Comparison of ENCODE assay signal across 8 mouse cellular contexts in the genomic region with DNA sequence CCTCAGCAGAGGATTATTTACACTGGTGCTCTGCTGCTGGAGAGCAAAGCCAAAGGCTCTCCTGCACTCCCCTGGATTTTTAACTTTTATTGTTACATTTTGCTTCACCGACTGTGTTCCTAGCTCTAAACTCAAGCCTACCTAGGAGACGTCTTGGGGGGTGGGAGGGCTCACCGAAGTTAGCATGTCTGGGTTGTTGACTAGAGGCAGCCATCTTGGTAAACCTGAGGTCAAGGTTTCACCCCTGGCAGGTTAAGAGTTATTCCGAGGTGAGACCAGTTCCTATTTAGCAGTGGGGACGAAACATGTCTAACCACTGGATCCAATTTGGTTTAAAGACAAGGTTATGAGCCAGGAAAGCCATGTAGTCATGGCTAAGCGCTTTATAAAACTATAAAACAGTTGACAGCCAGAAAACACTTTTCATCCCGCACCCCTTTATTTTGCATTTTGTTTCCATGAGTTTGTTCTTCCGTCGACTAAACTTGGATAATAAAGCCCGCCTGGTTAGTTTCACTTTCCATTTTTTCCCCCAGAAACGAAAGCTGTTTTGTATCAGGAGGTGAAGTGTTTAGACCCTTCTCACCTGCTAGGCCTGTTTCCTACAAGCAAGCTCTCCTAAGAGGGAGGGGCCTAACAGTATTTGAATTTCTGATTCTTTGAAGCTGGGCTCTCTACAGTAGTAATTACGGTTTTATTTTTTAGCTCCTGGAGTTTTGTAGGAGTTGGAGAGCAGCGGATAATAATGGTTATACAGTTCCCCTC. TPM values are rescaled to one million over a fixed set of nuclear protein-coding genes. Genes with fewer than 3 reads are reported as not detected.
A peak's percentile ranks its signal among the peaks of the same experiment; 100 is the strongest.
DNase-seq lines count a peak whose midpoint lies in the region; ATAC-seq and TF ChIP-seq lines count a peak whose summit lies in the region.

No protein-coding gene starts in this region.

- H3K4me1 ChIP-seq in brown adipose tissue, adult 24 weeks (ENCODE audit: control insufficient read depth, insufficient read depth, insufficient read length, low read length), result peaks cover 10% of the 10 kb centered on the region
- peaks cover 47% of the 10 kb centered on the region for H3K4me1 ChIP-seq in hindbrain, embryonic 13.5 days (replicated peaks)
- H3K4me1 ChIP-seq in lung, postnatal 0 days (ENCODE audit: insufficient read depth, low read depth, low read length), result peaks cover 16% of the 10 kb centered on the region

- TF ChIP-seq CTCF in lung, postnatal 0 days (IDR thresholded peaks at IDR 0.05), result no peak

- H3K4me2 ChIP-seq in hindbrain, embryonic 13.5 days, result peak overlapping the region; percentile 67
- H3K4me2 ChIP-seq in lung, postnatal 0 days (replicated peaks; ENCODE audit: low read depth, low read length), result peak overlapping the region; percentile 85

- peak overlapping the region; percentile 59 for H3K27ac ChIP-seq in brown adipose tissue, adult 24 weeks (replicated peaks; ENCODE audit: low read depth, low read length)
- H3K27ac ChIP-seq in hindbrain, embryonic 13.5 days, result peak overlapping the region; percentile 30; the same call in 1 of the 2 replicates
- H3K27ac ChIP-seq in lung, postnatal 0 days (ENCODE audit: low read length), result peak overlapping the region; percentile 90

- H3K9ac ChIP-seq in hindbrain, embryonic 13.5 days, result peak overlapping the region; percentile 58; the same call in 1 of the 2 replicates
- no peak overlapping the region; the same call in 1 of the 2 replicates for H3K9ac ChIP-seq in lung, postnatal 0 days (replicated peaks; ENCODE audit: low read depth)

- H3K4me3 ChIP-seq in brown adipose tissue, adult 24 weeks (ENCODE audit: insufficient read depth, low read depth, low read length), result peak overlapping the region; percentile 68
- H3K4me3 ChIP-seq in hindbrain, embryonic 13.5 days, result peak overlapping the region; percentile 64
- peak overlapping the region; percentile 95 for H3K4me3 ChIP-seq in lung, postnatal 0 days (ENCODE audit: low read depth, low read length)

- H3K27me3 ChIP-seq in hindbrain, embryonic 13.5 days, result no peaks in the 10 kb centered on the region
- H3K27me3 ChIP-seq in lung, postnatal 0 days (replicated peaks; ENCODE audit: insufficient read depth, low read length), result no peaks in the 10 kb centered on the region

- no peak for TF ChIP-seq EP300 in lung, postnatal 0 days (IDR thresholded peaks at IDR 0.05)

- no peak for ATAC-seq in hindbrain, embryonic 13.5 days (ENCODE audit: low FRiP score)
- ATAC-seq in lung, postnatal 0 days, result peak; percentile 13; the same call in 1 of the 2 replicates

- H3K36me3 ChIP-seq in hindbrain, embryonic 13.5 days, result no peaks in the 10 kb centered on the region
- no peaks in the 10 kb centered on the region for H3K36me3 ChIP-seq in lung, postnatal 0 days (ENCODE audit: insufficient read depth, low read length)

- intact Hi-C loops in left cerebral cortex, postnatal 4 days (cut with DNase I), result loop anchor here (10.0 kb wide), 2 partner anchors 71 to 199 kb away; no protein-coding TSS in a partner anchor

- DNase-seq in spleen, adult 12 weeks (ENCODE audit: low spot score), result peak; percentile 2
- DNase-seq in spleen, adult 18-20 months, result no peak
- peak; percentile 68 for DNase-seq in lung, postnatal 0 days (ENCODE audit: low spot score)
- no peak for DNase-seq in cerebellum, adult 18-20 months
- no peak for DNase-seq in left cerebral cortex, postnatal 4 days
- DNase-seq in layer of hippocampus, postnatal 14 days (ENCODE audit: low spot score in 2 of 2), result no peak

- no peaks in the 10 kb centered on the region for H3K9me3 ChIP-seq in hindbrain, embryonic 13.5 days
- no peaks in the 10 kb centered on the region for H3K9me3 ChIP-seq in lung, postnatal 0 days (ENCODE audit: low read length)

- WGBS in hindbrain, embryonic 13.5 days, result 20% methylated on average over 13 of the region's 13 CpGs
- 18% methylated on average over 13 of the region's 13 CpGs for WGBS in lung, postnatal 0 days

RNA-seq across cellular contexts. Expression of a gene that starts 1.2 kb away (rescaled TPM):
- 12.7 and 16.1 TPM in 2 replicates for polyA plus RNA-seq in brown adipose tissue, adult 24 weeks (2012; ENCODE audit: insufficient read depth, insufficient read length, missing spikeins)
- polyA plus RNA-seq in hindbrain, embryonic 13.5 days (2015; fragmentation: Nextera tagmentation; extraction: Ambion mirVana), result 23.5 and 24.1 TPM in 2 replicates
- 10.7 and 11.3 TPM in 2 replicates for polyA plus RNA-seq in lung, postnatal 0 days (2015; fragmentation: Nextera tagmentation; extraction: Ambion mirVana)
- 10 to 100 TPM; 68.1 to 70.5 TPM for total RNA-seq in left cerebral cortex, postnatal 4 days (2021)
- 10 to 100 TPM; 65.7 to 66.3 TPM for total RNA-seq in layer of hippocampus, postnatal 14 days (2021)

Comparison
In these comparisons a context has a peak if more than half of its experiments do, and no peak if none do; other contexts are left out.
1. DNase-seq: peak in spleen, adult 12 weeks (single experiment) and lung, postnatal 0 days (single experiment); none in spleen, adult 18-20 months (0 of 2), cerebellum, adult 18-20 months (0 of 2), left cerebral cortex, postnatal 4 days (single experiment) and layer of hippocampus, postnatal 14 days (0 of 2).
2. H3K27ac ChIP-seq: peak in every context shown above with its lines; median percentile 90 in lung, postnatal 0 days; 59 in brown adipose tissue, adult 24 weeks; 30 in hindbrain, embryonic 13.5 days.
3. Peak in every context shown above with its lines, with median percentiles within 50 percentile points of each other: H3K4me3 ChIP-seq.